8 mouse cellular contexts compared by ENCODE assay signal in the genomic region with DNA sequence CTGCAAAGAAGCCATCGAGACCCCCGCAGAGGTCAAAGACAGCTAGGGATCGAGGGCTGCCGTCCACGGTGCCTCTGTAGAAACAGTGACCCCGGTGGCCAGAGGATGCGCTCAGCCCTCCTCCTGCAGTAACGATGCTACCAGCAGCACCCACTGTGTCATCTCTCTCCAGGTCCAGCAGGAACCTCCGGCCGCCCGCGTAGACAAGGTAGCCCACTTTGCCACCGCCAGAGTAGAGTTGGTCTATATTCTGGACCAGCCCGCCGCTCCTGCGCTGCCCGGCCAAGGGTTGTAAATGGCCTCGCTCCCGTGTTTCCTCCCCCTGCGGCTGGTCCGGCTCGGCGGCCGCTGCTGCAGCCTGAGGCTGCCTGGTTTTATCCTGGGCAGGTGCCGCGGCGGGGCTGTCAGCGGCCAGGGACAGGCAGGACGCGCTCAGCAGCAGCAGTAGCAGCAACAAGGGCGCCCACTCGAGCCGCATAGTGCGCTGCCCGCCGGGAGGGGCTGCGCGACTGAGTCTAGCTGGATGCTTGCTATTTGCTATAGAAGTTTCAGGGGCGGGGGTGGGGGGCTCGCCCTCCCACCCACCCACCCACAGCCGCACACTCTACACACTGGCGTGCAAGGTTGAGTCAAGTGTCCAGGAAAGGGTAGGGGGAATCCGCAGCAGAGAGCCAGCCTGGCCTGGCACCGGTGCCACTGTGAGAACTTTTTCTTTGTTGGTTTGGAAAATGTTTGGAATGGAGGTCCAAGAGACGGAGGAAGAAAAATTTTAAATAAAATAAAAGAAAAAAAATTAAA. TPM values are rescaled to one million over a fixed set of nuclear protein-coding genes. Genes with fewer than 3 reads are reported as not detected.
DNase-seq lines count a peak whose midpoint lies in the region; ATAC-seq lines count a peak whose summit lies in the region.

No protein-coding gene starts in this region.

- peak overlapping the region; percentile 64 for H3K4me3 ChIP-seq in heart, embryonic 11.5 days (ENCODE audit: low read depth, low read length)
- peak overlapping the region; percentile 54 for H3K4me3 ChIP-seq in midbrain, embryonic 12.5 days
- H3K4me3 ChIP-seq in stomach, embryonic 16.5 days (replicated peaks; ENCODE audit: low read length): peak overlapping the region; percentile 55

- peaks cover 3% of the 10 kb centered on the region; the same call in 1 of the 2 replicates for H3K27me3 ChIP-seq in heart, embryonic 11.5 days (ENCODE audit: control insufficient read depth, insufficient read depth, low read length)
- peaks cover 37% of the 10 kb centered on the region for H3K27me3 ChIP-seq in midbrain, embryonic 12.5 days
- H3K27me3 ChIP-seq in stomach, embryonic 16.5 days (ENCODE audit: control insufficient read depth, insufficient read depth, low read length): peaks cover 22% of the 10 kb centered on the region

- 1% methylated on average over 45 of the region's 45 CpGs for WGBS in heart, embryonic 11.5 days (ENCODE audit: insufficient replicate concordance)
- WGBS in midbrain, embryonic 12.5 days: under 1% methylated on average over 45 of the region's 45 CpGs
- WGBS in stomach, embryonic 16.5 days: under 1% methylated on average over 45 of the region's 45 CpGs

- H3K27ac ChIP-seq in heart, embryonic 11.5 days (ENCODE audit: low read depth, low read length): no peak overlapping the region
- no peak overlapping the region for H3K27ac ChIP-seq in midbrain, embryonic 12.5 days (replicated peaks)
- peak overlapping the region; percentile 63; the same call in 1 of the 2 replicates for H3K27ac ChIP-seq in stomach, embryonic 16.5 days (ENCODE audit: low read length)

- H3K9ac ChIP-seq in heart, embryonic 11.5 days (ENCODE audit: low read depth, low read length): peak overlapping the region; percentile 72
- H3K9ac ChIP-seq in midbrain, embryonic 12.5 days (replicated peaks): peak overlapping the region; percentile 68
- peak overlapping the region; percentile 69 for H3K9ac ChIP-seq in stomach, embryonic 16.5 days (ENCODE audit: low read length)

- H3K9me3 ChIP-seq in heart, embryonic 11.5 days (replicated peaks; ENCODE audit: control insufficient read depth, low read length): no peaks in the 10 kb centered on the region
- no peaks in the 10 kb centered on the region for H3K9me3 ChIP-seq in midbrain, embryonic 12.5 days
- H3K9me3 ChIP-seq in stomach, embryonic 16.5 days (replicated peaks; ENCODE audit: control insufficient read depth, low read length): no peaks in the 10 kb centered on the region

- DNase-seq in right cerebral cortex, adult 18-20 months: peak; percentile 4
- DNase-seq in right cerebral cortex, postnatal 36 days (ENCODE audit: low spot score in 2 of 2): no peak
- peak; percentile 48 for DNase-seq in embryo, embryonic 10.5 days (ENCODE audit: low spot score)
- peak; percentile 71 for DNase-seq in kidney, postnatal 10 days

- no peaks in the 10 kb centered on the region for H3K36me3 ChIP-seq in heart, embryonic 11.5 days (ENCODE audit: control insufficient read depth, insufficient read depth, low read length)
- no peaks in the 10 kb centered on the region for H3K36me3 ChIP-seq in midbrain, embryonic 12.5 days
- H3K36me3 ChIP-seq in stomach, embryonic 16.5 days (ENCODE audit: control insufficient read depth, insufficient read depth, low read length): no peaks in the 10 kb centered on the region

- H3K4me1 ChIP-seq in heart, embryonic 11.5 days (ENCODE audit: control insufficient read depth, insufficient read depth, low read length): 0 out of 2 replicates have a peak, but pooled peaks cover 4% of the 10 kb centered on the region
- H3K4me1 ChIP-seq in midbrain, embryonic 12.5 days: peaks cover 8% of the 10 kb centered on the region
- H3K4me1 ChIP-seq in stomach, embryonic 16.5 days (ENCODE audit: control insufficient read depth, insufficient read depth, low read length): peaks cover 10% of the 10 kb centered on the region; the same call in 1 of the 2 replicates

- H3K4me2 ChIP-seq in heart, embryonic 11.5 days: peak overlapping the region; percentile 73
- H3K4me2 ChIP-seq in midbrain, embryonic 12.5 days (replicated peaks): peak overlapping the region; percentile 94
- peak overlapping the region; percentile 87 for H3K4me2 ChIP-seq in stomach, embryonic 16.5 days (ENCODE audit: low read depth, low read length)

- peak; percentile 53 for ATAC-seq in heart, embryonic 11.5 days (replicated peaks; ENCODE audit: insufficient number of reproducible peaks, low FRiP score, low TSS enrichment)
- peak; percentile 71 for ATAC-seq in midbrain, embryonic 12.5 days (ENCODE audit: low FRiP score, low read depth)
- ATAC-seq in stomach, embryonic 16.5 days (ENCODE audit: insufficient read depth, low FRiP score): peak; percentile 14; the same call in 1 of the 2 replicates
- ATAC-seq in megakaryocyte progenitor cell, adult 5-6 weeks (replicated peaks; ENCODE audit: poor library complexity): no peak

RNA-seq across cellular contexts. Expression of a gene that starts 1.6 kb away (rescaled TPM):
- 1.8 and 2.4 TPM in 2 replicates for polyA plus RNA-seq in heart, embryonic 11.5 days (2014; fragmentation: Nextera tagmentation; extraction: Ambion mirVana)
- 1.2 and 1.7 TPM in 2 replicates for polyA plus RNA-seq in midbrain, embryonic 12.5 days (2016; fragmentation: Nextera tagmentation; extraction: Ambion mirVana)
- 4.4 and 4.5 TPM in 2 replicates for polyA plus RNA-seq in stomach, embryonic 16.5 days (2015; fragmentation: Nextera tagmentation; extraction: Ambion mirVana)
- 0.05 TPM in 1 of 2 replicates, not detected in the other for total RNA-seq in megakaryocyte progenitor cell, adult 5-6 weeks (2015)
- not detected in 2 replicates for total RNA-seq in megakaryocyte progenitor cell, adult 5-6 weeks (2017)

Comparison
In these comparisons a context has a peak if more than half of its experiments do, and no peak if none do; other contexts are left out.
1. DNase-seq: peak in right cerebral cortex, adult 18-20 months (single experiment), embryo, embryonic 10.5 days (single experiment) and kidney, postnatal 10 days (single experiment); none in right cerebral cortex, postnatal 36 days (0 of 2).
2. Peak in every context shown above with its lines, with median percentiles within 50 percentile points of each other: H3K4me2 ChIP-seq, H3K4me3 ChIP-seq and H3K9ac ChIP-seq.